Comparison of ENCODE assay signal across 8 mouse cellular contexts in the genomic region with DNA sequence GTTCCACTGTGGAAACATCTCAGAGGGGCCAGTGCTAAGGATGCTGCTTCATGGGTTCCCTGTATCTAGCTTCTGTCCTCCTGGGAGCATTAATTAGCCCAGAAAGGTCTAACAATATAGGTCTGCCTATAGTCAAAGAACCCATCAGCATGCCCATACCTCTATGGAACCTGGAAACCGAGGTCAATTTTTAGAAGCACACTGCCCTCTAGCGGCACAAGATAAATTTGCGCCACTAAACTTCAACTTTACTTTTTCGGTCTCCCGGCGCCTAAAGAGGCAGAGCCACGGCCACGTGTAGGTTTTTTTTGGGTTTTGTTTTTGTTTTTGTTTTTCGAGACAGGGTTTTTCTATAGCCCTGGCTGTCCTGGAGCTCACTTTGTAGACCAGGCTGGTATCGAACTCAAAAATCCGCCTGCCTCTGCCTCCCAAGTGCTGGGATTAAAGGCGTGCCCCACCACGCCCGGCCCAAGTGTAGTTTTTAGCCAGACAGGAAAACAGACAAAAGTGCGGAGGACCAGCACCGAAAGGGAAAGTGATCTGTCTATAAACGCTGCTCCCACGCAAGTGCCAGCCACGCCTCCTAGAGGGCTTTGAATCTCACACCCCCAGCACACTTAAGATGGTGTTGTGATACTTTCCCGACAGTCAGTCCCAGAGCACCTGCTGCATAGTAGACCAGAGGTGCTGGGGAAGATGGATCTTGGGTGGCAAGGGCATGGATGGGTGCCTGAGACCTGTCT. TPM values are rescaled to one million over a fixed set of nuclear protein-coding genes. Genes with fewer than 3 reads are reported as not detected.
DNase-seq lines count a peak whose midpoint lies in the region; ATAC-seq and TF ChIP-seq lines count a peak whose summit lies in the region.

No protein-coding gene starts in this region.

- H3K36me3 ChIP-seq in heart, adult 2 months (ENCODE audit: control insufficient read depth, insufficient read depth, low read length) = no peaks in the 10 kb centered on the region
- no peaks in the 10 kb centered on the region for H3K36me3 ChIP-seq in kidney, adult 2 months (ENCODE audit: control insufficient read depth, insufficient read depth, low read length)
- no peaks in the 10 kb centered on the region for H3K36me3 ChIP-seq in liver, adult 2 months (ENCODE audit: control insufficient read depth, insufficient read depth, low read length)
- H3K36me3 ChIP-seq in midbrain, postnatal 0 days (ENCODE audit: insufficient read depth, low read length) = no peaks in the 10 kb centered on the region

- no peaks in the 10 kb centered on the region for H3K4me1 ChIP-seq in cortical plate, adult 2 months (ENCODE audit: control insufficient read depth, insufficient read depth, low read length)
- 0 out of 2 replicates have a peak, but pooled peaks cover 1% of the 10 kb centered on the region for H3K4me1 ChIP-seq in heart, adult 2 months (ENCODE audit: control insufficient read depth, insufficient read depth, low read length)
- H3K4me1 ChIP-seq in kidney, adult 2 months (ENCODE audit: control insufficient read depth, insufficient read depth, low read length) = 0 out of 2 replicates have a peak, but pooled peaks cover 5% of the 10 kb centered on the region
- 0 out of 2 replicates have a peak, but pooled peaks cover 5% of the 10 kb centered on the region for H3K4me1 ChIP-seq in liver, adult 2 months (ENCODE audit: control insufficient read depth, insufficient read depth, low read length)
- H3K4me1 ChIP-seq in midbrain, postnatal 0 days (ENCODE audit: insufficient read depth, low read length) = 0 out of 2 replicates have a peak, but pooled peaks cover 2% of the 10 kb centered on the region

- H3K27ac ChIP-seq in cortical plate, adult 2 months (ENCODE audit: insufficient read depth, low read length) = no peak overlapping the region
- no peak overlapping the region for H3K27ac ChIP-seq in heart, adult 2 months
- H3K27ac ChIP-seq in kidney, adult 2 months (ENCODE audit: insufficient read depth, low read depth, low read length) = no peak overlapping the region
- H3K27ac ChIP-seq in liver, adult 2 months (replicated peaks; ENCODE audit: insufficient read depth, low read depth, low read length) = no peak overlapping the region
- no peak overlapping the region for H3K27ac ChIP-seq in midbrain, postnatal 0 days (ENCODE audit: low read depth, low read length)

- no peaks in the 10 kb centered on the region for H3K9me3 ChIP-seq in midbrain, postnatal 0 days (ENCODE audit: low read length)

- no peak overlapping the region for H3K4me3 ChIP-seq in cortical plate, adult 2 months (ENCODE audit: insufficient read depth, low read length)
- H3K4me3 ChIP-seq in heart, adult 2 months = peak overlapping the region; percentile 30
- H3K4me3 ChIP-seq in kidney, adult 2 months (ENCODE audit: insufficient read depth, low read depth, low read length) = peak overlapping the region; percentile 76
- H3K4me3 ChIP-seq in liver, adult 2 months (ENCODE audit: insufficient read depth, low read depth, low read length) = peak overlapping the region; percentile 19; the same call in 1 of the 2 replicates
- H3K4me3 ChIP-seq in midbrain, postnatal 0 days (ENCODE audit: low read depth, low read length) = peak overlapping the region; percentile 50

- no peaks in the 10 kb centered on the region for H3K27me3 ChIP-seq in heart, adult 2 months (ENCODE audit: control insufficient read depth, insufficient read depth, low read length)
- H3K27me3 ChIP-seq in kidney, adult 2 months (replicated peaks; ENCODE audit: control insufficient read depth, insufficient read depth, low read length) = no peaks in the 10 kb centered on the region
- no peaks in the 10 kb centered on the region for H3K27me3 ChIP-seq in liver, adult 2 months (ENCODE audit: control insufficient read depth, insufficient read depth, low read length)
- H3K27me3 ChIP-seq in midbrain, postnatal 0 days (ENCODE audit: insufficient read depth, low read length) = peaks cover 13% of the 10 kb centered on the region; the same call in 1 of the 2 replicates

- intact Hi-C loops in heart, adult 2 months (cut with DNase I) = loop anchor here (1.0 to 10.0 kb wide), 6 partner anchors 78 to 548 kb away; no protein-coding TSS in a partner anchor

- H3K9ac ChIP-seq in heart, adult 2 months (ENCODE audit: low read depth, low read length) = no peak overlapping the region
- peak overlapping the region; percentile 90 for H3K9ac ChIP-seq in liver, adult 2 months (ENCODE audit: low read depth, low read length)
- no peak overlapping the region for H3K9ac ChIP-seq in midbrain, postnatal 0 days (replicated peaks; ENCODE audit: low read length, poor library complexity, severe bottlenecking)

- TF ChIP-seq EP300 in heart, adult 2 months (IDR thresholded peaks at IDR 0.05; ENCODE audit: insufficient read depth, low read depth, low read length) = no peak

- DNase-seq in ovary, postnatal 10 days (ENCODE audit: low spot score) = peak; percentile 27
- no peak for DNase-seq in ovary, adult 18-20 months (ENCODE audit: low spot score)
- DNase-seq in heart, adult 2 months = peak; percentile 48 to 64
- peak; percentile 65 for DNase-seq in kidney, adult 2 months
- DNase-seq in liver, adult 2 months (ENCODE audit: extremely low read depth, low read depth, low spot score) = peak; percentile 47
- DNase-seq in midbrain, postnatal 0 days (ENCODE audit: low spot score) = peak; percentile 78
- DNase-seq in spleen, postnatal 4 days (ENCODE audit: low spot score in 2 of 2) = peak; percentile 63 to 85

- WGBS in heart, adult 2 months = 2% methylated on average over 20 of the region's 20 CpGs
- WGBS in kidney, adult 2 months = 2% methylated on average over 20 of the region's 20 CpGs
- 1% methylated on average over 20 of the region's 20 CpGs for WGBS in liver, adult 2 months
- WGBS in midbrain, postnatal 0 days = 5% methylated on average over 20 of the region's 20 CpGs

- no peaks in the 10 kb centered on the region for H3K79me2 ChIP-seq in heart, adult 2 months (replicated peaks; ENCODE audit: control insufficient read depth, insufficient read depth, low read length)
- no peaks in the 10 kb centered on the region for H3K79me2 ChIP-seq in liver, adult 2 months (ENCODE audit: control insufficient read depth, insufficient read depth, low read length)

- ATAC-seq in midbrain, postnatal 0 days (ENCODE audit: low FRiP score) = peak; percentile 23; the same call in 1 of the 2 replicates

- no peak for TF ChIP-seq POLR2A in cortical plate, adult 2 months (IDR thresholded peaks at IDR 0.05; ENCODE audit: extremely low read depth, insufficient read depth, low read length)
- TF ChIP-seq POLR2A in heart, adult 2 months (IDR thresholded peaks at IDR 0.05; ENCODE audit: insufficient read depth, low read depth, low read length) = no peak
- TF ChIP-seq POLR2A in kidney, adult 2 months (IDR thresholded peaks at IDR 0.05; ENCODE audit: low read depth, low read length) = no peak
- TF ChIP-seq POLR2A in liver, adult 2 months (IDR thresholded peaks at IDR 0.05; ENCODE audit: extremely low read depth, insufficient read depth, low read length) = no peak

- TF ChIP-seq CTCF in cortical plate, adult 2 months (IDR thresholded peaks at IDR 0.05; ENCODE audit: extremely low read depth, insufficient read depth, low read length) = peak; percentile 49
- TF ChIP-seq CTCF in heart, adult 2 months (IDR thresholded peaks at IDR 0.05) = peak; percentile 84
- peak; percentile 58 for TF ChIP-seq CTCF in kidney, adult 2 months (conservative IDR thresholded peaks at IDR 0.05; ENCODE audit: insufficient read depth, insufficient read length, low read depth, low read length)
- peak; percentile 46 for TF ChIP-seq CTCF in liver, adult 2 months (IDR thresholded peaks at IDR 0.05; ENCODE audit: low read depth, low read length)
- TF ChIP-seq CTCF in midbrain, postnatal 0 days (IDR thresholded peaks at IDR 0.05) = peak; percentile 81

- H3K4me2 ChIP-seq in midbrain, postnatal 0 days (ENCODE audit: low read depth, low read length, poor library complexity, severe bottlenecking) = peak overlapping the region; percentile 78

RNA-seq across cellular contexts. Expression of gene Cfap77, which starts 0.9 kb away (rescaled TPM):
- 0.15 TPM in 1 of 2 replicates, not detected in the other for polyA plus RNA-seq in cortical plate, adult 2 months (2012; rRNA removed)
- not detected for total RNA-seq in heart, adult 2 months (2021)
- 0.39 TPM in 1 of 2 replicates, not detected in the other for polyA plus RNA-seq in heart, adult 2 months (2012; rRNA removed)
- 0.31 and 0.61 TPM in 2 replicates for polyA plus RNA-seq in kidney, adult 2 months (2012; rRNA removed)
- total RNA-seq in liver, adult 2 months (2014; rRNA removed) = 0.13 TPM in 1 of 2 replicates, not detected in the other
- 0.06 and 0.11 TPM in 2 replicates for polyA plus RNA-seq in liver, adult 2 months (2012; rRNA removed)
- total RNA-seq in midbrain, postnatal 0 days (2014; rRNA removed) = 1.0 and 3.3 TPM in 2 replicates
- polyA plus RNA-seq in midbrain, postnatal 0 days (2015; fragmentation: Nextera tagmentation; extraction: Ambion mirVana) = 1.2 and 1.3 TPM in 2 replicates

RNA-seq across cellular contexts. Expression of gene Ttf1, which starts 6.1 kb away (rescaled TPM):
- 15.3 and 19.0 TPM in 2 replicates for polyA plus RNA-seq in cortical plate, adult 2 months (2012; rRNA removed)
- 1 to 10 TPM; 6.1 to 7.0 TPM for total RNA-seq in heart, adult 2 months (2021)
- 3.2 and 7.7 TPM in 2 replicates for polyA plus RNA-seq in heart, adult 2 months (2012; rRNA removed)
- 5.6 and 6.5 TPM in 2 replicates for polyA plus RNA-seq in kidney, adult 2 months (2012; rRNA removed)
- 5.7 and 6.8 TPM in 2 replicates for total RNA-seq in liver, adult 2 months (2014; rRNA removed)
- 2.2 and 3.4 TPM in 2 replicates for polyA plus RNA-seq in liver, adult 2 months (2012; rRNA removed)
- total RNA-seq in midbrain, postnatal 0 days (2014; rRNA removed) = 4.9 and 5.1 TPM in 2 replicates
- polyA plus RNA-seq in midbrain, postnatal 0 days (2015; fragmentation: Nextera tagmentation; extraction: Ambion mirVana) = 3.1 and 3.3 TPM in 2 replicates
